Mouse (Mus musculus) midbrain, embryonic 14.5 days (tissue): Measurements from ENCODE around the gene Pigs. TPM values are rescaled to one million over a fixed set of nuclear protein-coding genes. Genes with fewer than 3 reads are reported as not detected.
A peak's percentile ranks its signal among the peaks of the same experiment; 100 is the strongest.

ENCODE experiments used
- ATAC-seq: fragments of 200-750 bp; cut with Nextera tagmentation; 2 replicates; pipeline ENCODE4 v1.8.0; 2017; ENCODE audit warnings: moderate number of reproducible peaks, moderate library complexity; ENCODE audit not compliant: low FRiP score, low TSS enrichment
- DNase-seq: peaks from one replicate; pipeline ENCODE4 v3.0.0-alpha.2; 2015
- H3K27ac ChIP-seq: fragments of 300-500 bp; sonication (generic); replicated peaks from 2 replicates; pipeline ENCODE4 v1.5.1; 2014; ENCODE audit warnings: mild to moderate bottlenecking, low read depth, low read length, moderate library complexity
- H3K27me3 ChIP-seq: fragments of 300-500 bp; sonication (generic); 2 replicates; pipeline ENCODE4 v1.6.1; 2014; ENCODE audit warnings: low read length, control low read depth, mixed read lengths; ENCODE audit not compliant: control insufficient read depth, insufficient read depth
- H3K36me3 ChIP-seq: fragments of 300-500 bp; sonication (generic); 2 replicates; pipeline ENCODE4 v1.6.1; 2014; ENCODE audit warnings: low read length, control low read depth; ENCODE audit not compliant: control insufficient read depth, insufficient read depth
- H3K4me1 ChIP-seq: fragments of 300-500 bp; sonication (generic); 2 replicates; pipeline ENCODE4 v1.6.1; 2014; ENCODE audit warnings: mild to moderate bottlenecking, antibody characterized with exemption, low read length, control low read depth; ENCODE audit not compliant: control insufficient read depth, insufficient read depth
- H3K4me2 ChIP-seq: fragments of 300-500 bp; sonication (generic); 2 replicates; pipeline ENCODE4 v1.6.1; 2014; ENCODE audit warnings: mild to moderate bottlenecking, low read length, moderate library complexity
- H3K4me3 ChIP-seq: fragments of 300-500 bp; sonication (generic); replicated peaks from 2 replicates; pipeline ENCODE4 v1.5.1; 2014; ENCODE audit warnings: low read depth, low read length
- H3K9ac ChIP-seq: fragments of 300-500 bp; sonication (generic); replicated peaks from 2 replicates; pipeline ENCODE4 v1.6.1; 2014; ENCODE audit warnings: mild to moderate bottlenecking, low read length, moderate library complexity
- H3K9me3 ChIP-seq: fragments of 300-500 bp; sonication (generic); 2 replicates; pipeline ENCODE4 v1.6.1; 2016; ENCODE audit warnings: low read length, control low read depth, mixed read lengths; ENCODE audit not compliant: control insufficient read depth
- WGBS: fragments of 180-500 bp; shearing (Covaris S2); extraction: QIAGEN DNeasy Blood & Tissue Kit; methylation state at CpG from one replicate; pipeline ENCODE4 v1.1.7; 2014; 5-methylcytosine and 5-hydroxymethylcytosine counted together
- polyA plus RNA-seq: library from polyadenylated mRNA; unstranded; fragments of >200 nt; fragmentation: Nextera tagmentation; extraction: Ambion mirVana; gene quantifications from 2 replicates; pipeline ENCODE4 v1.2.1, GENCODE M21; 2014

Gene Pigs
- polyA plus RNA-seq = 54.7 and 63.6 TPM in 2 replicates

DNA sequence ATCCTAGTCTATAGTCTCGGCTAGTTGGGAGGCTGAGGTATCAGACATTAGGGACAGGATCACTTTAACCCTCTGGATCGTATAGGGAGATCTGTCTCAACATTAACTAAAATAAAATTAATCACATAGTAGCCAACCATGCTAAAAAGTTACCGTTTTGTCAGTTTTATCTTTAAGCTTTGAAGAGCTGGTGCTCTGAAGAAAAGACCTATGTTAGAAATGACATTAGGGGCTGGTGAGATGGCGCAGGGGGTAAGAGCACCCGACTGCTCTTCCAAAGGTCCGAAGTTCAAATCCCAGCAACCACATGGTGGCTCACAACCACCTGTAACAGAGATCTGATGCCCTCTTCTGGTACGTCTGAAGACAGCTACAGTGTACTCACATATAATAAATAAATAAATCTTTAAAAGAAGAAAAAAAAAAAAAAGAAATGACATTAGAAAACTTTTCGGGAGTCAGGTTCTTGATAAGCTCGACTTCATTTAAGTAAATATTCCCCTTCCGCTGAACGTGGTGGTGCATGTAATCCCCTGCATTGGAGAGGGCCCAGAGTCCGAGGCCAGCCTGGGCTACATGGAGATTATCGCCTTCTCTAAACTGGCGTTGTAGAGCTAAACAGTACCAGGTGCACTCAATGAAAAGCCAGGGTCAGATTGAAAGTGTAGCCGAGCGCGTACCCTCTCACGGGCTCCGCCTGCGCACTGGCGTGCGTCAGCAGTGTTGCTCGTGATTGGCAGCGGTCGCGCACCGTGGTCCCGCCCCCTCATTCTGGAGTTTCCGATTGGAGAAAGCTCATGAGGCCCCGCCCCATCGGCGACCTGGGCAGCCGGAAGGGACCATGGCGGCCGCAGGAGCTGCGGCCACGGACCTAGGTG is at the start of gene Pigs:
TSS of gene Pigs (plus strand) at position 782 of the 878 bp plus-strand sequence.
- H3K27ac ChIP-seq = no peak within 1 kb of the TSS; the same call in 1 of the 2 replicates
- H3K9me3 ChIP-seq = no peaks in the 10 kb centered on the region
- H3K4me1 ChIP-seq = peaks cover 12% of the 10 kb centered on the region
- H3K4me3 ChIP-seq = peak within 1 kb of the TSS; percentile 82
- no peaks in the 10 kb centered on the region for H3K27me3 ChIP-seq
- DNase-seq (peak; percentile 98), ATAC-seq (peak; percentile 95)
- 12% methylated on average over 37 of the region's 37 CpGs for WGBS
- H3K4me2 ChIP-seq = peak within 1 kb of the TSS; percentile 77
- 0 out of 2 replicates have a peak, but pooled peaks cover 2% of the 10 kb centered on the region for H3K36me3 ChIP-seq
- H3K9ac ChIP-seq = peak within 1 kb of the TSS; percentile 81

GRCm38 (mm10) chr11:78278853-78279252 is 49.4 kb upstream of the Pigs start:
- Histone ChIP-seq H3K27ac (no peak overlapping the region), H3K9ac (no peak overlapping the region), H3K4me3 (no peak overlapping the region), H3K27me3 (no peaks in the 10 kb centered on the region), H3K36me3 (peaks cover 99% of the 10 kb centered on the region), H3K4me1 (no peaks in the 10 kb centered on the region), H3K9me3 (no peaks in the 10 kb centered on the region), H3K4me2 (no peak overlapping the region)
- ATAC-seq (no peak), DNase-seq (no peak)
- WGBS = 95% methylated on average over 7 of the region's 7 CpGs

GRCm38 (mm10) chr11:78279586-78279985 is 48.6 kb upstream of the Pigs start:
- no peaks in the 10 kb centered on the region for H3K4me1 ChIP-seq
- H3K27ac ChIP-seq = no peak overlapping the region
- H3K27me3 ChIP-seq = no peaks in the 10 kb centered on the region
- H3K4me3 ChIP-seq = no peak overlapping the region
- 90% methylated on average over 4 of the region's 4 CpGs for whole genome bisulfite sequencing
- H3K9me3 ChIP-seq = no peaks in the 10 kb centered on the region
- no peak for DNase-seq
- H3K9ac ChIP-seq = no peak overlapping the region
- peaks cover 99% of the 10 kb centered on the region for H3K36me3 ChIP-seq
- no peak overlapping the region for H3K4me2 ChIP-seq
- no peak for ATAC-seq

GRCm38 (mm10) chr11:78289146-78289763 is 39.0 kb upstream of the Pigs start:
- Histone ChIP-seq H3K4me2 (no peak overlapping the region), H3K4me3 (no peak overlapping the region), H3K27me3 (no peaks in the 10 kb centered on the region), H3K9me3 (no peaks in the 10 kb centered on the region), H3K27ac (no peak overlapping the region), H3K4me1 (no peaks in the 10 kb centered on the region), H3K9ac (no peak overlapping the region), H3K36me3 (peaks cover 80% of the 10 kb centered on the region)
- no peak for DNase-seq
- 95% methylated on average over 7 of the region's 7 CpGs for WGBS
- ATAC-seq = no peak

GRCm38 (mm10) chr11:78290654-78291053 is 37.6 kb upstream of the Pigs start, which contains the start of gene BC030499:
Gene BC030499 (plus strand): TSS chr11:78290841.
- Histone ChIP-seq H3K27ac (no peak within 1 kb of the TSS), H3K36me3 (peaks cover 71% of the 10 kb centered on the region), H3K9me3 (no peaks in the 10 kb centered on the region), H3K27me3 (no peaks in the 10 kb centered on the region), H3K4me3 (no peak within 1 kb of the TSS), H3K9ac (no peak within 1 kb of the TSS), H3K4me2 (no peak within 1 kb of the TSS), H3K4me1 (no peaks in the 10 kb centered on the region)
- DNase-seq (no peak), ATAC-seq (no peak)
- 94% methylated on average over 4 of the region's 4 CpGs for WGBS

GRCm38 (mm10) chr11:78294585-78294984 is 33.6 kb upstream of the Pigs start:
- H3K9me3 ChIP-seq = no peaks in the 10 kb centered on the region
- H3K4me2 ChIP-seq = no peak overlapping the region
- peaks cover 32% of the 10 kb centered on the region for H3K36me3 ChIP-seq
- H3K27me3 ChIP-seq = no peaks in the 10 kb centered on the region
- no peak for DNase-seq
- H3K4me1 ChIP-seq = no peaks in the 10 kb centered on the region
- no peak overlapping the region for H3K9ac ChIP-seq
- ATAC-seq = no peak
- H3K4me3 ChIP-seq = no peak overlapping the region
- WGBS = 97% methylated on average over 6 of the region's 6 CpGs
- no peak overlapping the region for H3K27ac ChIP-seq

DNA sequence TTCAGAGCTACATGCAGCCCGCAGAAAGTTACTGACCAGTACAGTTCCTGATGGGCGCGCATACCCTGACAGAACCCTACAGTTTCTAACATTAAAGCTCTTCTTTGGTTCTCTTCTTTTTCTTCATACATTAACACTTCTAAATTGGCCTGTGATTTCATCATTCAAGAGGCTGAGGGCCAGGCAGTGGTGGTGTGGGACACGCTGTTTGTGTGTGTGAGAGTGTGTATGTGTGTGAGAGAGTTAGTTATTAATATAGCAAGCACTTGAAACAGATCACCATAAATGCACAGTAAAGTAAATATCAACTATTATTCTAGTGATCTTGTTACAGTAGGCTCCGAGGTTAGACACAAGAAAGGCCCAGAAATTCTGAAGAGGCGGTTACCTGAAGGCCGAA is 27.3 kb upstream of the Pigs start:
- H3K9ac ChIP-seq = peak overlapping the region; percentile 48
- H3K4me3 ChIP-seq = peak overlapping the region; percentile 54
- no peaks in the 10 kb centered on the region for H3K9me3 ChIP-seq
- peaks cover 6% of the 10 kb centered on the region for H3K4me1 ChIP-seq
- peaks cover 2% of the 10 kb centered on the region; the same call in 1 of the 2 replicates for H3K36me3 ChIP-seq
- H3K27ac ChIP-seq = peak overlapping the region; percentile 49; the same call in 1 of the 2 replicates
- 67% methylated on average over 7 of the region's 7 CpGs for WGBS
- peak overlapping the region; percentile 98 for H3K4me2 ChIP-seq
- ATAC-seq (no peak; the same call in 1 of the 2 replicates), DNase-seq (no peak)
- H3K27me3 ChIP-seq = no peaks in the 10 kb centered on the region

DNA sequence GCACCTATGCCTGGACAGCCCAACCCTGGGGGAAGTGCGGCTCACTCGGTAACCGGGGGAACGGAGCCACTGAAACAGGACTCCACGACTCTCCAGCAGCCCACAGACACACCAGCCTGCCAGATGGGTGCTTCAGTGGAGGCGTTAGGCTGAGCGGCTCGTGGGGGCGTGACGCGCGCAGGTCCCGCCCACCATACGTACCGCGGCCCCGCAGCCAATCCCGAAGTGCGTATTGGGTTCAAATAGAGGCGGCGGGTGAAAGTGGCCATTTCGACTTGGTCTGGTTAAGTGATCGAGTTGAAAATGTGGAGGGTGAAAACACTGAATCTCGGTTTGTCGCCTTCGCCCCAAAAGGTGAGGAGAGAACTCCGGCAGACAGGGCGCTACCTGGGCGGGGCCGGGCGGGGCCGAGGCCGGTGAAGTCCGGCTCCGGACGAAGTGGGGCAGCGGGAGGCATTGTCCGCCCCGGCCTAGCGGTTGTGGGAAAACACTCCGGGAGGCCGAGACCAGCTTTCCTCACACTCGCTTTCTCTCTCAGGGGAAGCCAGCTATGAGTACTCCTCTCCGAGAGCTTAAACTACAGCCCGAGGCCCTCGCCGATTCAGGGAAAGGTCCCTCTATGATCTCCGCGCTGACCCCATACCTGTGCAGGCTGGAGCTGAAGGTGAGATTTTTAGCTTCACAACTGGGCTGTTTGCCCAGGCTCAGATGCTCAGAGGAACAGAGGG is 26.7 kb upstream of the Pigs start, which contains the start of gene Spag5:
TSS of gene Spag5 (plus strand) at position 173 of the 728 bp plus-strand sequence.
- WGBS = under 1% methylated on average over 49 of the region's 49 CpGs
- ATAC-seq (peak; percentile 94), DNase-seq (peak; percentile 95)
- no peaks in the 10 kb centered on the region for H3K27me3 ChIP-seq
- peak within 1 kb of the TSS; percentile 48 for H3K9ac ChIP-seq
- H3K27ac ChIP-seq = peak within 1 kb of the TSS; percentile 49; the same call in 1 of the 2 replicates
- H3K4me3 ChIP-seq = peak within 1 kb of the TSS; percentile 54
- peaks cover 6% of the 10 kb centered on the region for H3K4me1 ChIP-seq
- peak within 1 kb of the TSS; percentile 98 for H3K4me2 ChIP-seq
- H3K36me3 ChIP-seq = peaks cover 2% of the 10 kb centered on the region; the same call in 1 of the 2 replicates
- H3K9me3 ChIP-seq = no peaks in the 10 kb centered on the region
